Mouse (Mus musculus): ENCODE results near the gene Calcrl. TPM values are rescaled to one million over a fixed set of nuclear protein-coding genes. Genes with fewer than 3 reads are reported as not detected.

Gene Calcrl
- polyA plus RNA-seq, 1 experiment from 2014 or later = 12.8 TPM

DNA sequence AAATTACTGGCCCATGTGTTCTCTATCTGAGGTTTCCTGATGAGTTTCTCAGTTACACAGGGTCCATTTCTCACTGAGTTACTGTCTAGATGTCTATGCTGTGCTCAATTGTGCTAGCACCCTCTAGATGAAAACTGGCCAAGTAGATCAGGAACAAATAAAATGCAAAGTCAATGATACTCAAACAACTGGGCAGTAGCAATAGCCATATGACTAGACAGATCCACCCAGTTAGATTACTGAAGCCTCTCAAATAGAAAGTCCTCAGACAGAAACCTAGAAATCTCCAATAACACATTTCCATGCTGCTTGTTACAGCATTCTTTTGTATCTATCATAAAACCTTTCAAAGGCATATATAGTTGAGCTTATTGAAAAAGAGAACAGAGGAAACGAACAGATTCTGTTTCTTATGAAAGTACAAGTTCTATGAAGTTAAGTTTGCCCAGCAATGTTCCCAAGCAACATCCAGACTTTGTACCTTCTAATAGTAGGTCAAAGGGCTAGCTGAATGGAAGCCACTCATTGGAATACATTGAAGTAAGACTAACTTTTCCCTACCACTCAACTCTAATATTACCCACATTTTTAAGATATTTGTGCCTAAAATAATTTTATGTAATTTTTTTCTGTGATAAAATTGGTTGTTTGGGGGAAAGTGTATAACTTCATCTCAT lies 87.3 kb downstream of the Calcrl start:
- H3K9me3 ChIP-seq (ENCODE audit: low read length) = no peaks in the 10 kb centered on the region
- no peak for TF ChIP-seq CTCF (IDR thresholded peaks at IDR 0.05; ENCODE audit: low read depth)
- TF ChIP-seq EP300 (IDR thresholded peaks at IDR 0.05; ENCODE audit: low read depth) = no peak
- no peaks in the 10 kb centered on the region for H3K4me1 ChIP-seq (ENCODE audit: insufficient read depth)
- 60% methylated on average over 1 of the region's 1 CpGs for WGBS (ENCODE audit: insufficient replicate concordance)
- H3K9ac ChIP-seq (replicated peaks) = no peak overlapping the region
- H3K4me2 ChIP-seq (ENCODE audit: low read depth, low read length) = no peak overlapping the region
- no peaks in the 10 kb centered on the region for H3K27me3 ChIP-seq (ENCODE audit: insufficient read depth, low read length)
- peak overlapping the region; percentile 17; the same call in 1 of the 2 replicates for H3K27ac ChIP-seq (ENCODE audit: low read depth)
- H3K4me3 ChIP-seq (ENCODE audit: low read depth, low read length) = no peak overlapping the region
- 0 out of 2 replicates have a peak, but pooled peaks cover 11% of the 10 kb centered on the region for H3K36me3 ChIP-seq (replicated peaks; ENCODE audit: insufficient read depth, low read length)
- peak; percentile 91 for ATAC-seq
- no peak for DNase-seq

DNA sequence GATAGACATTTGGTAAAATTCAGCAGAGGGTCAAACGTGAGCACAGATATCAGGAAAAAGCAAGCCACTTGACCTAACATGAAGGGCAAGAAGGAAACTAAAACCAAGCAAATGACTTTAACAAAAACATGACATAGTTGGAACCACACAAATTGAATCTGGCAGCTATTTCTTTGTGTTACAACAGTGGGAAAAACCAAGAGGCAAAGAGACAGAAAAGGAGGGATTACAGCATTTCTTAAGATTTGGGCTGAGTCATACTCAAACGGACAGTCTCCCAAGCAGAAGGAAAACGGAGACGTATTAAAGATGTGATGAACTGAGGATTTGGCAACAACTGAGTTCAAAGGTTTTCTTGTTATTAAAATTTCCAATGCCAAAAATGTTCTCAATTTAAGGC lies 88.9 kb downstream of the Calcrl start:
- H3K27ac ChIP-seq (ENCODE audit: low read depth) = no peak overlapping the region
- no peak overlapping the region for H3K4me3 ChIP-seq (ENCODE audit: low read depth, low read length)
- ATAC-seq (no peak), DNase-seq (no peak)
- no peaks in the 10 kb centered on the region for H3K9me3 ChIP-seq (ENCODE audit: low read length)
- H3K9ac ChIP-seq (replicated peaks) = no peak overlapping the region
- WGBS (ENCODE audit: insufficient replicate concordance) = 74% methylated on average over 4 of the region's 4 CpGs
- no peak overlapping the region for H3K4me2 ChIP-seq (ENCODE audit: low read depth, low read length)
- no peaks in the 10 kb centered on the region for H3K4me1 ChIP-seq (ENCODE audit: insufficient read depth)
- no peaks in the 10 kb centered on the region for H3K27me3 ChIP-seq (ENCODE audit: insufficient read depth, low read length)
- 0 out of 2 replicates have a peak, but pooled peaks cover 13% of the 10 kb centered on the region for H3K36me3 ChIP-seq (replicated peaks; ENCODE audit: insufficient read depth, low read length)
- TF ChIP-seq EP300 (IDR thresholded peaks at IDR 0.05; ENCODE audit: low read depth) = no peak
- TF ChIP-seq CTCF (IDR thresholded peaks at IDR 0.05; ENCODE audit: low read depth) = no peak

DNA sequence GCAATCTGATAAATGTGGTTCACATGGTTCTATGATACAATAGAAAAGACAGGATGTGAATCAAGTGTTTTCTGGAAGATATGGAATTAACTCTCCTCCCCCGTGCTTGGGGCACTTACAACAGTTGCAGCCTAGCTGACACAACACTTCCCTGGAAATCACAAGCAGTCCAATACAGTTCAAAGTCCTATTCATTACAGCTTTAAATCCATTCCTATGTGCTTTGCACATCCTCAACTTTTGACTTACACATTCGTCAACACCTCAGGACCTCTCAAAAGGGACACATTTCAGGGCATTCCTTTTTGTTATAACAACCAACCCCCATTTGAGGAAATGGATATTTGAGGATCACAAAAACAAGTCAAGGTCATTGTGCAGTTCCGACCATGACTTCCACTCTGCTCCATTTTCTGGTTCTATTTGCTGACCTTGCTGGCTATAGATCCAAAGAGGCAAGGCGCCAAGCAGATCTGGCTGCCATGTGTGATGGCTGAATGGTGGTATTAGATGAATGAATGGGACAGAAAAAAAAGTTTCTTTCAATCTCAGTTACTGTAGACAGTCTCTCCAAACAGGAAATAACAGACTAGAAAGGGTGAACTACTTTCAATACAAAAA lies 108.9 kb downstream of the Calcrl start:
- Histone ChIP-seq H3K27me3 (ENCODE audit: insufficient read depth, low read length) (no peaks in the 10 kb centered on the region), H3K9ac (replicated peaks) (no peak overlapping the region), H3K4me2 (ENCODE audit: low read depth, low read length) (no peak overlapping the region), H3K27ac (ENCODE audit: low read depth) (no peak overlapping the region), H3K9me3 (ENCODE audit: low read length) (no peaks in the 10 kb centered on the region), H3K4me3 (ENCODE audit: low read depth, low read length) (no peak overlapping the region), H3K4me1 (ENCODE audit: insufficient read depth) (no peaks in the 10 kb centered on the region), H3K36me3 (replicated peaks; ENCODE audit: insufficient read depth, low read length) (no peaks in the 10 kb centered on the region)
- 62% methylated on average over 4 of the region's 4 CpGs for WGBS (ENCODE audit: insufficient replicate concordance)
- TF ChIP-seq EP300 (IDR thresholded peaks at IDR 0.05; ENCODE audit: low read depth) (peak; percentile 45; the same call in 1 of the 2 replicates), CTCF (IDR thresholded peaks at IDR 0.05; ENCODE audit: low read depth) (no peak)
- peak; percentile 86 for ATAC-seq
- peak; percentile 26 for DNase-seq

DNA sequence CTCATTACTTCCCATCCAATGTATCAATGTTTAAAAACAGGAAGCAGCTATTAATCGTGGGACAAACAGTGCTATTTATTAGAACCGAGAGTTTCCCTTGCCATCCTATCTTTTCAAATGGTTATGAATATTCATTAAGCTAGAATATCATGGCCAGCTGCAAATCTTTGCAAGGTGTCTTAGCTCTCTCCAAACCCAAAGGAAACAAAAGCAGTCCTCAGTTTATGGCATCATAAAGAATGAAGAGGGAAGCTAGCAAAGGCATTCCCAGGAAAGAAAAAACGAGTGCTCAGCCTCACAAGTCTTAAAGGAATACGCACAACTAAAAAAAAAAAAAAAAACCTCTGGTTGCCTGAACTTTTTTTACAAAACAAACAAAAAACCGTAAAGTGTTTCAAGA lies 128.7 kb downstream of the Calcrl start:
- no peak for TF ChIP-seq EP300 (IDR thresholded peaks at IDR 0.05; ENCODE audit: low read depth)
- no peak for TF ChIP-seq CTCF (IDR thresholded peaks at IDR 0.05; ENCODE audit: low read depth)
- no peak overlapping the region for H3K4me2 ChIP-seq (ENCODE audit: low read depth, low read length)
- no peak overlapping the region for H3K4me3 ChIP-seq (ENCODE audit: low read depth, low read length)
- H3K36me3 ChIP-seq (replicated peaks; ENCODE audit: insufficient read depth, low read length) = no peaks in the 10 kb centered on the region
- no peaks in the 10 kb centered on the region for H3K27me3 ChIP-seq (ENCODE audit: insufficient read depth, low read length)
- no peak overlapping the region for H3K9ac ChIP-seq (replicated peaks)
- no peaks in the 10 kb centered on the region for H3K4me1 ChIP-seq (ENCODE audit: insufficient read depth)
- no peaks in the 10 kb centered on the region for H3K9me3 ChIP-seq (ENCODE audit: low read length)
- no peak overlapping the region for H3K27ac ChIP-seq (ENCODE audit: low read depth)
- ATAC-seq (no peak), DNase-seq (no peak)
- 35% methylated on average over 5 of the region's 5 CpGs for WGBS (ENCODE audit: insufficient replicate concordance)

DNA sequence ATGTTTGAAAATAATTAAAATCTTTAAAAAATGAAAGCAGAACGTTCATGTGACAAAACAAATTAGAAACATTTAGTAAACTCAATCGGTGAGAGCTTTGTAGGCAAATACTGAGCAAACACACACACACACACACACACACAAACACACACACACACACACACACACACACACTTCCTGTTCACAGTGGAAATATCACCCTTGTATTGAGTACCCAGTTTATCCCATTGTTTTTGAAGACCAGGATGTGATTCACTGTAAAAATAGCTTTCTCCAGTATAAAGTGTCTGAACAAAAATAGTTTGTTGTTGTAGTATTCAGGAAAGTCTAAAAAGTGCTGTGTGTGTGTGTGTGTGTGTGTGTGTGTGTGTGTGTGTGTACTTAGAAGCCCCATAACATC lies 130.1 kb downstream of the Calcrl start:
- Histone ChIP-seq H3K27me3 (ENCODE audit: insufficient read depth, low read length) (no peaks in the 10 kb centered on the region), H3K27ac (ENCODE audit: low read depth) (no peak overlapping the region), H3K36me3 (replicated peaks; ENCODE audit: insufficient read depth, low read length) (no peaks in the 10 kb centered on the region), H3K9ac (replicated peaks) (no peak overlapping the region), H3K4me1 (ENCODE audit: insufficient read depth) (no peaks in the 10 kb centered on the region), H3K4me3 (ENCODE audit: low read depth, low read length) (no peak overlapping the region), H3K9me3 (ENCODE audit: low read length) (no peaks in the 10 kb centered on the region), H3K4me2 (ENCODE audit: low read depth, low read length) (no peak overlapping the region)
- WGBS (ENCODE audit: insufficient replicate concordance) = 52% methylated on average over 2 of the region's 2 CpGs
- ATAC-seq = no peak
- 0 out of 2 replicates have a peak, but pooled peaks have one; percentile 23 for TF ChIP-seq EP300 (IDR thresholded peaks at IDR 0.05; ENCODE audit: low read depth)
- TF ChIP-seq CTCF (IDR thresholded peaks at IDR 0.05; ENCODE audit: low read depth) = no peak
- DNase-seq = no peak

DNA sequence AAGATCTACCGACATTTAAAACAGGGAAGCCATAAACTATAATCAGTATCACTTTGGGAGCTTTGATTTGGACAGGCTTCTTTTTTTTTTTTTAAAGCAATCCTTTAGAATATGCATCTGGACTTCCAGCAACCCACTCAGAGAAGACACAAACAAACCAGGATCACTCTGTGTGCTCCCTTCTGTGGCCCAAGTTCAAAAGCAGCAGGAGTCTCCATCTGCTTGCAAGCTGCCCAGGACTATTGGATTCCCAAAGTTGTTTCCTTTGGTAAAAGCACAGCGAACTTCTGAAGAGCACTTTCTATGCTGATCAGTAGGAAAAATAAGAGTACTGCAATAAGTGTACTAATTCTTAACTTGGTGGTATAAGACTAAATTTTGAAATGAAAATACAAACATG lies 130.6 kb downstream of the Calcrl start:
- TF ChIP-seq CTCF (IDR thresholded peaks at IDR 0.05; ENCODE audit: low read depth) = no peak
- no peak for TF ChIP-seq EP300 (IDR thresholded peaks at IDR 0.05; ENCODE audit: low read depth)
- ATAC-seq = no peak
- H3K36me3 ChIP-seq (replicated peaks; ENCODE audit: insufficient read depth, low read length) = no peaks in the 10 kb centered on the region
- no peak overlapping the region for H3K4me2 ChIP-seq (ENCODE audit: low read depth, low read length)
- no peaks in the 10 kb centered on the region for H3K4me1 ChIP-seq (ENCODE audit: insufficient read depth)
- no peak for DNase-seq
- no peak overlapping the region for H3K9ac ChIP-seq (replicated peaks)
- H3K27ac ChIP-seq (ENCODE audit: low read depth) = no peak overlapping the region
- H3K4me3 ChIP-seq (ENCODE audit: low read depth, low read length) = no peak overlapping the region
- no peaks in the 10 kb centered on the region for H3K9me3 ChIP-seq (ENCODE audit: low read length)
- no peaks in the 10 kb centered on the region for H3K27me3 ChIP-seq (ENCODE audit: insufficient read depth, low read length)
- 64% methylated on average over 2 of the region's 2 CpGs for WGBS (ENCODE audit: insufficient replicate concordance)

Data from liver, postnatal 0 days (tissue).